Mouse (Mus musculus) intestine, postnatal 0 days (tissue): Measurements from ENCODE around the gene Lipe. TPM values are rescaled to one million over a fixed set of nuclear protein-coding genes. Genes with fewer than 3 reads are reported as not detected.

Source experiments
- ATAC-seq: fragments of 200-750 bp; cut with Nextera tagmentation; 2 replicates; pipeline ENCODE4 v1.8.0; 2017; ENCODE audit warnings: mild to moderate bottlenecking, moderate TSS enrichment, moderate library complexity
- H3K27ac ChIP-seq: fragments of 300-500 bp; sonication (generic); 2 replicates; pipeline ENCODE4 v1.5.1; 2014; ENCODE audit warnings: mild to moderate bottlenecking, low read depth, low read length, moderate library complexity
- H3K27me3 ChIP-seq: fragments of 300-500 bp; sonication (generic); replicated peaks from 2 replicates; pipeline ENCODE4 v1.6.1; 2014; ENCODE audit warnings: low read length, mixed read lengths; ENCODE audit not compliant: control insufficient read depth, insufficient read depth
- H3K36me3 ChIP-seq: fragments of 300-500 bp; sonication (generic); 2 replicates; pipeline ENCODE4 v1.6.1; 2014; ENCODE audit warnings: mild to moderate bottlenecking, moderate library complexity; ENCODE audit not compliant: control insufficient read depth, insufficient read depth
- H3K4me1 ChIP-seq: fragments of 300-500 bp; sonication (generic); replicated peaks from 2 replicates; pipeline ENCODE4 v1.6.1; 2014; ENCODE audit warnings: antibody characterized with exemption, low read length, mixed read lengths; ENCODE audit not compliant: control insufficient read depth, insufficient read depth
- H3K4me2 ChIP-seq: fragments of 300-500 bp; sonication (generic); replicated peaks from 2 replicates; pipeline ENCODE4 v1.6.1; 2014; ENCODE audit warnings: low read depth, mild to moderate bottlenecking, moderate library complexity
- H3K4me3 ChIP-seq: fragments of 300-500 bp; sonication (generic); 2 replicates; pipeline ENCODE4 v1.5.1; 2014; ENCODE audit warnings: low read depth, low read length
- H3K9ac ChIP-seq: fragments of 300-500 bp; sonication (generic); 2 replicates; pipeline ENCODE4 v1.6.1; 2014; ENCODE audit warnings: mild to moderate bottlenecking, low read depth, low read length
- H3K9me3 ChIP-seq: fragments of 300-500 bp; sonication (generic); 2 replicates; pipeline ENCODE4 v1.6.1; 2016; ENCODE audit warnings: mixed run types; ENCODE audit not compliant: control insufficient read depth
- CTCF ChIP-seq: sonication (generic); IDR thresholded peaks from 2 replicates; pipeline ENCODE4 v1.5.1; 2016; ENCODE audit warnings: low read depth, mild to moderate bottlenecking, control low read depth, antibody characterized with exemption, moderate library complexity
- WGBS: fragments of 180-500 bp; shearing (Covaris S2); extraction: QIAGEN DNeasy Blood & Tissue Kit; methylation state at CpG from one replicate; pipeline ENCODE4 v1.1.7; 2014; 5-methylcytosine and 5-hydroxymethylcytosine counted together
- polyA plus RNA-seq: library from polyadenylated mRNA; unstranded; fragments of >200 nt; fragmentation: Nextera tagmentation; extraction: Ambion mirVana; gene quantifications from 2 replicates; pipeline ENCODE4 v1.2.1, GENCODE M21; 2015

Gene Lipe
- polyA plus RNA-seq, 1 experiment from 2014 or later = 15.0 TPM

GRCm38 (mm10) chr7:25419943-25420342 lies 21.4 kb upstream of the Lipe start:
- no peak overlapping the region for H3K4me2 ChIP-seq
- H3K27me3 ChIP-seq = no peaks in the 10 kb centered on the region
- no peak overlapping the region for H3K27ac ChIP-seq
- H3K9ac ChIP-seq = no peak overlapping the region
- H3K36me3 ChIP-seq = no peaks in the 10 kb centered on the region
- no peak for TF ChIP-seq CTCF
- no peak for ATAC-seq
- 52% methylated on average over 4 of the region's 4 CpGs for WGBS
- H3K9me3 ChIP-seq = no peaks in the 10 kb centered on the region
- no peaks in the 10 kb centered on the region for H3K4me1 ChIP-seq
- no peak overlapping the region for H3K4me3 ChIP-seq

DNA sequence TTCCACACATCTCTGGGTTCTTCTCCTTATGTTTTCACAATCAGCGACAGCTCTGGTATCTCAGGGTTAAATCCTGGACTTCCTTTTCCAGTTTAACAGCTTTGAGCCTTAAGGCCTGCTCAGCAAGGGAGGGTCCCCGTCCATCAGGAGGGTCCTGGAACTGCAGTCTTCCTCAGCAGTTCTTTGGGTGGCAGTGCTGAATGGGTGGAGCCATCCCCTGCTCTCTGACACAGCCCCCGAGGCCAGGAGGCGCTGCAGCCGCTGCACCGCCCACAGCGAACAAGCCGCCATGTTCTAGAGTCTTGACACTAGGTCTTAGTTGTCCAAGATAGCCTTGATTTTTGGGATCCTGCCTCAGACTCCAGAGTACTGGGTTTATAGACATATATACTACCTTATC lies 21.0 kb upstream of the Lipe start:
- 81% methylated on average over 8 of the region's 8 CpGs for WGBS
- Histone ChIP-seq H3K4me2 (no peak overlapping the region), H3K9me3 (no peaks in the 10 kb centered on the region), H3K36me3 (no peaks in the 10 kb centered on the region), H3K4me1 (no peaks in the 10 kb centered on the region), H3K27me3 (no peaks in the 10 kb centered on the region), H3K4me3 (no peak overlapping the region), H3K27ac (no peak overlapping the region), H3K9ac (no peak overlapping the region)
- ATAC-seq = no peak
- TF ChIP-seq CTCF = no peak

GRCm38 (mm10) chr7:25417597-25417996 lies 19.1 kb upstream of the Lipe start:
- no peak overlapping the region for H3K4me2 ChIP-seq
- H3K4me3 ChIP-seq = no peak overlapping the region
- no peak for ATAC-seq
- TF ChIP-seq CTCF = peak; percentile 68
- H3K9ac ChIP-seq = no peak overlapping the region
- no peaks in the 10 kb centered on the region for H3K9me3 ChIP-seq
- WGBS = 73% methylated on average over 1 of the region's 1 CpGs
- no peaks in the 10 kb centered on the region for H3K4me1 ChIP-seq
- no peaks in the 10 kb centered on the region for H3K36me3 ChIP-seq
- no peak overlapping the region for H3K27ac ChIP-seq
- H3K27me3 ChIP-seq = no peaks in the 10 kb centered on the region

DNA sequence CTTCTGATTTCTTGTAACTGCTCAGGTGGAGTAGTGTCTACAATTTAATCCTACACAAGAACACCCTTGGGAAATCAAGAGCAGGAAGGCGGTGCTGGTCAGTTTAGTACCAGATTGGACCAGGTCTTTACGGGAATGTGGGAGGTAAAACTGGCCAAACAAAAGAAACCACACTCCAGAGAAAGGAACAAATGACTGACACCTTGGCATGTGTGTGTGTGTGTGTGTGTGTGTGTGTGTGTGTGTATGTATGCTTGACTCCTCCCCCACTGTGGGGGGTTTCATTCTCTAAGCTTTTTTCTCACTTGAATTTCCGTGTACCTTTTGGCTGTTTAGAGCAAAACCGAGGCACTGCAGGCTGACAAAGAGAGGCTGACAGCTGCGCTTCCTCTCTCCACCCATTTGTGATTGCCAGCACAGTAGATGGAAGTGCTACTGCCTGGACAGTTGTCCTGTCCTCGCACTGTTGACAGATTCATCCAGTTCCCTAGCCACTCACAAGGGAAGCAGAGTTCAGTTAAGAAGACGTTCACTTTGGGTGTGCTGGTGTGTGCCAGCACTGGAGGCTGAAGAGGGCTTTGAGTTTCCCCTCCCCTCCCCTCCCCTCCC lies 14.4 kb upstream of the Lipe start, which contains the start of gene Cxcl17:
Gene Cxcl17 (minus strand): TSS at position 54 of the 609 bp plus-strand sequence.
- no peaks in the 10 kb centered on the region for H3K27me3 ChIP-seq
- no peaks in the 10 kb centered on the region for H3K9me3 ChIP-seq
- ATAC-seq = no peak
- H3K4me3 ChIP-seq = no peak within 1 kb of the TSS
- no peaks in the 10 kb centered on the region for H3K36me3 ChIP-seq
- no peak within 1 kb of the TSS for H3K4me2 ChIP-seq
- H3K4me1 ChIP-seq = no peaks in the 10 kb centered on the region
- H3K9ac ChIP-seq = no peak within 1 kb of the TSS
- no peak within 1 kb of the TSS for H3K27ac ChIP-seq
- TF ChIP-seq CTCF = no peak
- 52% methylated on average over 7 of the region's 7 CpGs for WGBS

- Histone ChIP-seq H3K4me3 (no peak overlapping the region), H3K9ac (no peak overlapping the region), H3K36me3 (no peaks in the 10 kb centered on the region), H3K4me2 (no peak overlapping the region), H3K27me3 (no peaks in the 10 kb centered on the region), H3K9me3 (no peaks in the 10 kb centered on the region), H3K4me1 (no peaks in the 10 kb centered on the region), H3K27ac (no peak overlapping the region)
- ATAC-seq = no peak
- 73% methylated on average over 3 of the region's 3 CpGs for WGBS
- no peak for TF ChIP-seq CTCF
These were observed 13.4 kb upstream of the Lipe start for GRCm38 (mm10) chr7:25411861-25412260.

GRCm38 (mm10) chr7:25410969-25411615 lies 12.6 kb upstream of the Lipe start:
- no peak for ATAC-seq
- Histone ChIP-seq H3K4me1 (no peaks in the 10 kb centered on the region), H3K4me3 (no peak overlapping the region), H3K27ac (no peak overlapping the region), H3K9ac (no peak overlapping the region), H3K27me3 (no peaks in the 10 kb centered on the region), H3K9me3 (no peaks in the 10 kb centered on the region), H3K4me2 (no peak overlapping the region), H3K36me3 (no peaks in the 10 kb centered on the region)
- TF ChIP-seq CTCF = no peak
- WGBS = 74% methylated on average over 1 of the region's 1 CpGs
